Mouse (Mus musculus): ENCODE results near the gene Atxn10. TPM values are rescaled to one million over a fixed set of nuclear protein-coding genes. Genes with fewer than 3 reads are reported as not detected.

Gene Atxn10
- polyA plus RNA-seq, 1 experiment = 1.6 TPM

GRCm38 (mm10) chr15:85369765-85370164 is 33.7 kb downstream of the Atxn10 start:
- Histone ChIP-seq H3K36me3 (ENCODE audit: control insufficient read depth) (peaks cover 11% of the 10 kb centered on the region), H3K4me1 (ENCODE audit: control insufficient read depth) (no peaks in the 10 kb centered on the region), H3K4me3 (replicated peaks) (no peak overlapping the region), H3K27me3 (ENCODE audit: control insufficient read depth) (no peaks in the 10 kb centered on the region), H3K9me3 (ENCODE audit: control insufficient read depth, low read length) (no peaks in the 10 kb centered on the region)
- TF ChIP-seq GATA1 (IDR thresholded peaks at IDR 0.05; ENCODE audit: low read length) = no peak
- TF ChIP-seq TAL1 (IDR thresholded peaks at IDR 0.05; ENCODE audit: low read length) = no peak

GRCm38 (mm10) chr15:85373125-85373524 is 37.1 kb downstream of the Atxn10 start:
- Histone ChIP-seq H3K27me3 (ENCODE audit: control insufficient read depth) (no peaks in the 10 kb centered on the region), H3K36me3 (ENCODE audit: control insufficient read depth) (peaks cover 7% of the 10 kb centered on the region; the same call in 1 of the 2 replicates), H3K9me3 (ENCODE audit: control insufficient read depth, low read length) (no peaks in the 10 kb centered on the region), H3K4me1 (ENCODE audit: control insufficient read depth) (no peaks in the 10 kb centered on the region), H3K4me3 (replicated peaks) (no peak overlapping the region)
- no peak for TF ChIP-seq GATA1 (IDR thresholded peaks at IDR 0.05; ENCODE audit: low read length)
- no peak for TF ChIP-seq TAL1 (IDR thresholded peaks at IDR 0.05; ENCODE audit: low read length)

- Histone ChIP-seq H3K9me3 (ENCODE audit: control insufficient read depth, low read length) (no peaks in the 10 kb centered on the region), H3K4me3 (replicated peaks) (no peak overlapping the region), H3K27me3 (ENCODE audit: control insufficient read depth) (no peaks in the 10 kb centered on the region), H3K4me1 (ENCODE audit: control insufficient read depth) (no peaks in the 10 kb centered on the region), H3K36me3 (ENCODE audit: control insufficient read depth) (peaks cover 17% of the 10 kb centered on the region)
- TF ChIP-seq TAL1 (IDR thresholded peaks at IDR 0.05; ENCODE audit: low read length) (no peak), GATA1 (IDR thresholded peaks at IDR 0.05; ENCODE audit: low read length) (no peak)
Observed at GRCm38 (mm10) chr15:85383477-85383876, 47.4 kb downstream of the Atxn10 start.

- peaks cover 14% of the 10 kb centered on the region for H3K36me3 ChIP-seq (ENCODE audit: control insufficient read depth)
- TF ChIP-seq TAL1 (IDR thresholded peaks at IDR 0.05; ENCODE audit: low read length) (no peak), GATA1 (IDR thresholded peaks at IDR 0.05; ENCODE audit: low read length) (no peak)
Observed at GRCm38 (mm10) chr15:85388696-85389095, 52.7 kb downstream of the Atxn10 start.

GRCm38 (mm10) chr15:85389915-85390314 is 53.9 kb downstream of the Atxn10 start:
- TF ChIP-seq GATA1 (IDR thresholded peaks at IDR 0.05; ENCODE audit: low read length) (peak; percentile 26; the same call in 1 of the 2 replicates), TAL1 (IDR thresholded peaks at IDR 0.05; ENCODE audit: low read length) (no peak)
- H3K9me3 ChIP-seq (ENCODE audit: control insufficient read depth, low read length) = no peaks in the 10 kb centered on the region
- H3K4me1 ChIP-seq (ENCODE audit: control insufficient read depth) = no peaks in the 10 kb centered on the region
- peaks cover 9% of the 10 kb centered on the region for H3K36me3 ChIP-seq (ENCODE audit: control insufficient read depth)
- no peak overlapping the region for H3K4me3 ChIP-seq (replicated peaks)
- no peaks in the 10 kb centered on the region for H3K27me3 ChIP-seq (ENCODE audit: control insufficient read depth)

More at GRCm38 (mm10) chr15:85388696-85389095, 52.7 kb downstream of the Atxn10 start:
- Histone ChIP-seq H3K27me3 (ENCODE audit: control insufficient read depth) (no peaks in the 10 kb centered on the region), H3K4me3 (replicated peaks) (no peak overlapping the region), H3K4me1 (ENCODE audit: control insufficient read depth) (no peaks in the 10 kb centered on the region), H3K9me3 (ENCODE audit: control insufficient read depth, low read length) (no peaks in the 10 kb centered on the region)

GRCm38 (mm10) chr15:85395360-85395759 is 59.3 kb downstream of the Atxn10 start:
- Histone ChIP-seq H3K4me3 (replicated peaks) (no peak overlapping the region), H3K9me3 (ENCODE audit: control insufficient read depth, low read length) (no peaks in the 10 kb centered on the region), H3K4me1 (ENCODE audit: control insufficient read depth) (no peaks in the 10 kb centered on the region), H3K27me3 (ENCODE audit: control insufficient read depth) (no peaks in the 10 kb centered on the region), H3K36me3 (ENCODE audit: control insufficient read depth) (peaks cover 3% of the 10 kb centered on the region)
- TF ChIP-seq GATA1 (IDR thresholded peaks at IDR 0.05; ENCODE audit: low read length) (no peak), TAL1 (IDR thresholded peaks at IDR 0.05; ENCODE audit: low read length) (no peak)

- no peaks in the 10 kb centered on the region for H3K4me1 ChIP-seq (ENCODE audit: control insufficient read depth)
- H3K9me3 ChIP-seq (ENCODE audit: control insufficient read depth, low read length) = no peaks in the 10 kb centered on the region
- TF ChIP-seq GATA1 (IDR thresholded peaks at IDR 0.05; ENCODE audit: low read length) (no peak), TAL1 (IDR thresholded peaks at IDR 0.05; ENCODE audit: low read length) (no peak)
- peaks cover 6% of the 10 kb centered on the region; the same call in 1 of the 2 replicates for H3K36me3 ChIP-seq (ENCODE audit: control insufficient read depth)
- H3K4me3 ChIP-seq (replicated peaks) = no peak overlapping the region
- no peaks in the 10 kb centered on the region for H3K27me3 ChIP-seq (ENCODE audit: control insufficient read depth)
Observed at GRCm38 (mm10) chr15:85401926-85402325, 65.9 kb downstream of the Atxn10 start.

- Histone ChIP-seq H3K36me3 (ENCODE audit: control insufficient read depth) (peaks cover 6% of the 10 kb centered on the region; the same call in 1 of the 2 replicates), H3K9me3 (ENCODE audit: control insufficient read depth, low read length) (no peaks in the 10 kb centered on the region), H3K4me1 (ENCODE audit: control insufficient read depth) (no peaks in the 10 kb centered on the region), H3K27me3 (ENCODE audit: control insufficient read depth) (no peaks in the 10 kb centered on the region), H3K4me3 (replicated peaks) (no peak overlapping the region)
- TF ChIP-seq TAL1 (IDR thresholded peaks at IDR 0.05; ENCODE audit: low read length) = no peak
- TF ChIP-seq GATA1 (IDR thresholded peaks at IDR 0.05; ENCODE audit: low read length) = no peak
Observed at GRCm38 (mm10) chr15:85403256-85403731, 67.2 kb downstream of the Atxn10 start.

GRCm38 (mm10) chr15:85404739-85405138 is 68.7 kb downstream of the Atxn10 start:
- TF ChIP-seq TAL1 (IDR thresholded peaks at IDR 0.05; ENCODE audit: low read length) = no peak
- TF ChIP-seq GATA1 (IDR thresholded peaks at IDR 0.05; ENCODE audit: low read length) = no peak
- H3K27me3 ChIP-seq (ENCODE audit: control insufficient read depth) = no peaks in the 10 kb centered on the region
- no peaks in the 10 kb centered on the region for H3K9me3 ChIP-seq (ENCODE audit: control insufficient read depth, low read length)
- no peaks in the 10 kb centered on the region for H3K4me1 ChIP-seq (ENCODE audit: control insufficient read depth)
- peaks cover 6% of the 10 kb centered on the region; the same call in 1 of the 2 replicates for H3K36me3 ChIP-seq (ENCODE audit: control insufficient read depth)
- H3K4me3 ChIP-seq (replicated peaks) = no peak overlapping the region

GRCm38 (mm10) chr15:85405567-85405966 is 69.5 kb downstream of the Atxn10 start:
- Histone ChIP-seq H3K4me3 (replicated peaks) (no peak overlapping the region), H3K27me3 (ENCODE audit: control insufficient read depth) (no peaks in the 10 kb centered on the region), H3K36me3 (ENCODE audit: control insufficient read depth) (peaks cover 6% of the 10 kb centered on the region; the same call in 1 of the 2 replicates), H3K4me1 (ENCODE audit: control insufficient read depth) (no peaks in the 10 kb centered on the region), H3K9me3 (ENCODE audit: control insufficient read depth, low read length) (no peaks in the 10 kb centered on the region)
- no peak for TF ChIP-seq GATA1 (IDR thresholded peaks at IDR 0.05; ENCODE audit: low read length)

Measured in erythroblast, embryonic 14.5 days (primary cell).